Mouse (Mus musculus): ENCODE results near the gene Tbcb. TPM values are rescaled to one million over a fixed set of nuclear protein-coding genes. Genes with fewer than 3 reads are reported as not detected.

The Tbcb gene
- 58.8 TPM for polyA plus RNA-seq (2014; fragmentation: Illumina TruSeq; extraction: RNeasy Lipid Tissue Mini Kit (QIAGEN cat#74804); ENCODE audit: low read depth, low replicate concordance)

DNA sequence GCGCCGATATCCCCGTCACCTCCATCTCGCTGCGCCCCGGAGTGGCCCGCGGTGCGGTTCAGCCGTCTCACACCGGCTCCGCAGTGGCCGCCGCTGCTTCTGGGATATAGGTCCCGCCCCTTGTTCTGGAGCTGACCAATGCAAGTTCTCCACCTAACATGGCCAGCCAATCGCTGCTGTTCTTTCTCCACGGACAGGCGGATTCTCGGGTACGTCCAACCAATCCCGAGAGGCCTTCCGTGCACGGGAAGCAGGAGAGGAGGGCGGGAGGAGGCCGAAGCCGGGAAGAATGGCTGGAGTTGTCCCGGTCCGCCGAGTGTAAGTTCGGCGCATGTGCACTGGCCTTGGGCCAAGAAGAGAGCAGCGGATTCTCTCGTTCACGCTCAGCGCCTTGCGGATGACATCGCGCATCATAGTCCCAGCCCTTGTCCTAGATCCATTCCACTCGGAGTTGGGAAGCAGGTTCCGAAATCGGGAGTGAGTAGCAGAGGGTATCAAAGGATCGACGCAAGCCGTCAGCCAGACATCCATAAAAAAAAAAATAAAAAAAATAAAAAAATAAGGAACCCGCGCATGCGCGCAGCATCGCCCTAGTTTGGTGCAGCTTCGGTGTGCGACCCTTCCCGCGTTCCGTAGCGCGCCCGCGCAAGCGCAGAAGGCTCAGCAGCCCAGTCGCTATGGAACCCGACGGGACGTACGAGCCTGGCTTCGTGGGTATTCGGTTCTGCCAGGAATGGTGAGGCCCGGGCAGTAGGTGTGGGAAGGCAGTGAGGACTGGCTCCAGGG is at the start of gene Tbcb, which contains the start of gene Polr2i:
Gene Tbcb, minus strand, starts transcription at position 604 of the 786 bp plus-strand sequence.
Gene Polr2i, plus strand, starts transcription at position 280 of the 786 bp plus-strand sequence.

DNA sequence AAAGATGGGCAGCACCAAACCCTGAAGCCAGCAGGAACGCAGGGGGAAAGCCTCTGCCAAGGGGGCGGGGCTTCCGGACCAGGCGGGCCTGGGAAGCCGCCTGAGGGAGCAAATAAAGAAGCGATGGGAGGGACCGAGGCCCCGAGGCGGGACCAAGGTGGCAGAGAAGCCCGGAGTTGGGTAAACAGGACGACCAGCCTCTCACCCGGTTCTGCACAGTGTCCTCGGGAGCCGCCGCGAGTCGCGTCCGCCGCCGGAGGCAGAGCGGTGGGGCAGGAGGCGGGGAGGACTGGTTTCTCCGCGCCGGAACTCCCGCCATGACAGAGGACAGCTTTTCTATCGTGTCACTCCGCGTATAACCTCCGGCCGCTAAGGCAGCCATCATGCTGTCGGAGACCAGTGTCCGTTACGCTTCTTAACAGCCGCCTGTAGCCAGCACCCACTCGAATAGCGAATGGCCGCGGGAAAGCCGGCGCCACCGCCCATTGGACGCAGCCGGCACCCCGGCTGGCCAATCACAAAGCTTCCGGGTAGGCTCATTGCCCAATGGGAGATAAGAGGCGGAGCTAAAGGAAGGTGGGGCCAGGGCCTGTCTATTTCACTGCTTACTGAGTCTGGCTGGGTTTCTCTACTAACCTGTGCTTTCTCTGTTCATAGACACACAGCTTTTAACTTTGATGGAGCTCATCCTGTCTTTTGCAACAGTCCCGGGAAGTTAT is 48.0 kb upstream of the Tbcb start, which contains the start of the genes Thap8 and Wdr62:
Gene Thap8, plus strand, starts transcription at position 144 of the 719 bp plus-strand sequence.
Gene Wdr62, minus strand, starts transcription at position 469 of the 719 bp plus-strand sequence.

DNA sequence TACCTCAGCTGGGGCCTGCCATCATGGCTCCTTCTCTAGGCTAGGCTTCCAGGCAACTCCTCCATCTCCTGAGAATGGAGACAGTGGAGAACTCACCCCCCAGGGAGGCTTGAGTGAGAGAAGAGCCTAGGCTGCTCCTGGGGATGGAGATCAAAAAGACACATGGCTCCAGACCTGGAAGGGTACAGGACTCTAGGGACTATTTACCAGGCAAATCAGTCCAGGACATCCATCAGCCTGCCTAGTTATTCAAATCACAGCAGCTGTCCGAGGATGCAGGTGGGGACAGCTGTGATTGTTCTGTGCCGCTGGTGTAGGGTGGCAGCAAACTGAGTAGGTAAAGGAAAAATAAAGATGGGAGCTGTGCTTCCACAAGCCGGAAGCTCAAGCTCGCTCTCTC is 3.6 kb upstream of the Tbcb start, which contains the start of gene Ovol3:
Gene Ovol3, minus strand, starts transcription at position 101 of the 400 bp plus-strand sequence.

DNA sequence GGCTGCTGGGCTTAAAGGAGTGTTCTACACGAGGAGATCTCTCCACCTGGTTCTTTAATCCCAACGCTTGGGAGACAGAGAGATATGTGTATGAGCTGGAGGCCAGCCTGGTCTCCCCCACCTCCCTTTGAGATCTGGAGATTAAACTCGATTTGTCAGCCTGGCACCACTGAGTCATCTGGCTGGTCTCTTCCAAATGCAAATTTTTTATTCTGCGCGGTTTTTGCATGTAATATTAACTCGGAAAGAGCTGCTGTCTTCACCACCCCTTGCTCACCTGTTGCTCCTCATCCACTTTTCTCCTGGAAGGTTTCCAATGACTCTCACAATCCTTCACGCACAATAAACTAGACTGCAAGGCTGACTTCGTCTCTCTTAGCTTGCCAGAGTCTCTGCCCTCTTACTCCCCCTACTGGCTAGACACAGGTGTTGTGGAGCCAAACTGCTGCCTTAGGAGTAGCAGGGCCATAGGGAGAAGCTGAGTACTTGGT is 33.5 kb downstream of the Tbcb start, which contains the start of gene Capns1:
Gene Capns1, minus strand, starts transcription at position 331 of the 491 bp plus-strand sequence.

DNA sequence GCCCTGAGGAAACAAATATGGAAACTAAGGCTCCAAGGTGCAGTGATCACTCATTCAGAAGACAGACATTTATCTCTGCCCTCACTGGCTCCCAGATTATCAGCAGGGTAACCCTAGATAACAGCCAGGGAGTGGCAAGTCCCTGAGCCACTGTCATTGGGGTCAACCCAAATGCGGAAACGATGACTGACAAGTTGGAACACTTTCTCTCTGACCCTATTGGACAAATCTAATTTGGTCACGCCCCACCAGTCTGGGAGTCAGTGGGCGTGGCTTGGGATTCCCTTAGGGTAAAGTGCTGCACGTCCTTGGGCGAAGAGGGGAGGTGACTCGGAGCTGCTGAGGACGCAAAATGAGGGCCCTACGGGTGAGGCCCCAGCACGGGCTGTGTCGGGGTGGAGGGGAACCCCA is 48.2 kb downstream of the Tbcb start, which contains the start of gene Cox7a1:
Gene Cox7a1, plus strand, starts transcription at position 266 of the 411 bp plus-strand sequence.

Other genes starting within 250 kb of the Tbcb start
- gene Zfp568, start 248.3 kb downstream of the Tbcb start, polyA plus RNA-seq (2014; fragmentation: Illumina TruSeq; extraction: RNeasy Lipid Tissue Mini Kit (QIAGEN cat#74804); ENCODE audit: low read depth, low replicate concordance), result 12.4 TPM
- gene Zfp14, start 180.9 kb downstream of the Tbcb start, polyA plus RNA-seq (2014; fragmentation: Illumina TruSeq; extraction: RNeasy Lipid Tissue Mini Kit (QIAGEN cat#74804); ENCODE audit: low read depth, low replicate concordance), result 7.4 TPM
- gene Zfp82, start 159.4 kb downstream of the Tbcb start, polyA plus RNA-seq (2014; fragmentation: Illumina TruSeq; extraction: RNeasy Lipid Tissue Mini Kit (QIAGEN cat#74804); ENCODE audit: low read depth, low replicate concordance), result 2.5 TPM
- gene Gm26920, start 141.9 kb downstream of the Tbcb start, polyA plus RNA-seq (2014; fragmentation: Illumina TruSeq; extraction: RNeasy Lipid Tissue Mini Kit (QIAGEN cat#74804); ENCODE audit: low read depth, low replicate concordance), result not detected
- 1.4 TPM for gene Zfp566, start 141.7 kb downstream of the Tbcb start, polyA plus RNA-seq (2014; fragmentation: Illumina TruSeq; extraction: RNeasy Lipid Tissue Mini Kit (QIAGEN cat#74804); ENCODE audit: low read depth, low replicate concordance)
- 34.9 TPM for gene Zfp260, start 137.5 kb downstream of the Tbcb start, polyA plus RNA-seq (2014; fragmentation: Illumina TruSeq; extraction: RNeasy Lipid Tissue Mini Kit (QIAGEN cat#74804); ENCODE audit: low read depth, low replicate concordance)
- gene Zfp382, start 110.3 kb downstream of the Tbcb start, polyA plus RNA-seq (2014; fragmentation: Illumina TruSeq; extraction: RNeasy Lipid Tissue Mini Kit (QIAGEN cat#74804); ENCODE audit: low read depth, low replicate concordance), result 1.6 TPM
- gene Zfp146, start 62.5 kb downstream of the Tbcb start, polyA plus RNA-seq (2014; fragmentation: Illumina TruSeq; extraction: RNeasy Lipid Tissue Mini Kit (QIAGEN cat#74804); ENCODE audit: low read depth, low replicate concordance), result 26.8 TPM
- gene Cox7a1, start 48.1 kb downstream of the Tbcb start, polyA plus RNA-seq (2014; fragmentation: Illumina TruSeq; extraction: RNeasy Lipid Tissue Mini Kit (QIAGEN cat#74804); ENCODE audit: low read depth, low replicate concordance), result 4,592 TPM
- gene Capns1, start 33.5 kb downstream of the Tbcb start, polyA plus RNA-seq (2014; fragmentation: Illumina TruSeq; extraction: RNeasy Lipid Tissue Mini Kit (QIAGEN cat#74804); ENCODE audit: low read depth, low replicate concordance), result 372 TPM
- 59.9 TPM for gene Polr2i, start 324 bp downstream of the Tbcb start, polyA plus RNA-seq (2014; fragmentation: Illumina TruSeq; extraction: RNeasy Lipid Tissue Mini Kit (QIAGEN cat#74804); ENCODE audit: low read depth, low replicate concordance)
- not detected for gene Ovol3, start 3.5 kb upstream of the Tbcb start, polyA plus RNA-seq (2014; fragmentation: Illumina TruSeq; extraction: RNeasy Lipid Tissue Mini Kit (QIAGEN cat#74804); ENCODE audit: low read depth, low replicate concordance)
- gene Thap8, start 47.8 kb upstream of the Tbcb start, polyA plus RNA-seq (2014; fragmentation: Illumina TruSeq; extraction: RNeasy Lipid Tissue Mini Kit (QIAGEN cat#74804); ENCODE audit: low read depth, low replicate concordance), result not detected
- gene Wdr62, start 48.1 kb upstream of the Tbcb start, polyA plus RNA-seq (2014; fragmentation: Illumina TruSeq; extraction: RNeasy Lipid Tissue Mini Kit (QIAGEN cat#74804); ENCODE audit: low read depth, low replicate concordance), result 2.4 TPM
- gene Clip3, start 59.5 kb upstream of the Tbcb start, polyA plus RNA-seq (2014; fragmentation: Illumina TruSeq; extraction: RNeasy Lipid Tissue Mini Kit (QIAGEN cat#74804); ENCODE audit: low read depth, low replicate concordance), result 11.7 TPM
- 29.2 TPM for gene Alkbh6, start 76.4 kb upstream of the Tbcb start, polyA plus RNA-seq (2014; fragmentation: Illumina TruSeq; extraction: RNeasy Lipid Tissue Mini Kit (QIAGEN cat#74804); ENCODE audit: low read depth, low replicate concordance)
- gene Syne4, start 82.5 kb upstream of the Tbcb start, polyA plus RNA-seq (2014; fragmentation: Illumina TruSeq; extraction: RNeasy Lipid Tissue Mini Kit (QIAGEN cat#74804); ENCODE audit: low read depth, low replicate concordance), result 2.5 TPM
- gene E130208F15Rik, start 89.5 kb upstream of the Tbcb start, polyA plus RNA-seq (2014; fragmentation: Illumina TruSeq; extraction: RNeasy Lipid Tissue Mini Kit (QIAGEN cat#74804); ENCODE audit: low read depth, low replicate concordance), result 0.42 TPM
- 14.0 TPM for gene Sdhaf1, start 91.6 kb upstream of the Tbcb start, polyA plus RNA-seq (2014; fragmentation: Illumina TruSeq; extraction: RNeasy Lipid Tissue Mini Kit (QIAGEN cat#74804); ENCODE audit: low read depth, low replicate concordance)
- gene Lrfn3, start 130.5 kb upstream of the Tbcb start, polyA plus RNA-seq (2014; fragmentation: Illumina TruSeq; extraction: RNeasy Lipid Tissue Mini Kit (QIAGEN cat#74804); ENCODE audit: low read depth, low replicate concordance), result 1.1 TPM
- gene Tyrobp, start 181.5 kb upstream of the Tbcb start, polyA plus RNA-seq (2014; fragmentation: Illumina TruSeq; extraction: RNeasy Lipid Tissue Mini Kit (QIAGEN cat#74804); ENCODE audit: low read depth, low replicate concordance), result 38.2 TPM
- gene Hcst, start 187.6 kb upstream of the Tbcb start, polyA plus RNA-seq (2014; fragmentation: Illumina TruSeq; extraction: RNeasy Lipid Tissue Mini Kit (QIAGEN cat#74804); ENCODE audit: low read depth, low replicate concordance), result not detected
- 0.50 TPM for gene Nfkbid, start 189.5 kb upstream of the Tbcb start, polyA plus RNA-seq (2014; fragmentation: Illumina TruSeq; extraction: RNeasy Lipid Tissue Mini Kit (QIAGEN cat#74804); ENCODE audit: low read depth, low replicate concordance)
- gene Aplp1, start 213.3 kb upstream of the Tbcb start, polyA plus RNA-seq (2014; fragmentation: Illumina TruSeq; extraction: RNeasy Lipid Tissue Mini Kit (QIAGEN cat#74804); ENCODE audit: low read depth, low replicate concordance), result 3.1 TPM
- not detected for gene Kirrel2, start 225.4 kb upstream of the Tbcb start, polyA plus RNA-seq (2014; fragmentation: Illumina TruSeq; extraction: RNeasy Lipid Tissue Mini Kit (QIAGEN cat#74804); ENCODE audit: low read depth, low replicate concordance)
- not detected for gene Nphs1, start 226.0 kb upstream of the Tbcb start, polyA plus RNA-seq (2014; fragmentation: Illumina TruSeq; extraction: RNeasy Lipid Tissue Mini Kit (QIAGEN cat#74804); ENCODE audit: low read depth, low replicate concordance)